Mouse (Mus musculus) MEL (cell line): Measurements from ENCODE around the gene Adarb1.

Experiments used
- CTCF ChIP-seq, 3 experiments: IDR thresholded peaks in 2 of 3; conservative IDR thresholded peaks in 1 of 3; 2 replicates each; pipeline ENCODE4 v1.5.1; 2011 to 2012; ENCODE audit warnings: low read length in 3 of 3, low read depth in 2 of 3, mild to moderate bottlenecking in 2 of 3, improper control_type of control experiment in 1 of 3, inconsistent platforms in 1 of 3, mixed read lengths in 1 of 3, moderate library complexity in 1 of 3; ENCODE audit not compliant: control insufficient read depth in 1 of 3, insufficient read depth in 1 of 3, poor library complexity in 1 of 3, severe bottlenecking in 1 of 3
- E2F4 ChIP-seq: IDR thresholded peaks from 2 replicates; pipeline ENCODE4 v1.6.1; 2011; ENCODE audit warnings: low read depth, low read length, improper control_type of control experiment, borderline replicate concordance
- EP300 ChIP-seq, 2 experiments: IDR thresholded peaks; 2 replicates each; pipeline ENCODE4 v1.6.1; 2011; ENCODE audit warnings: improper control_type of control experiment in 2 of 2, low read length in 2 of 2, low read depth in 1 of 2, mild to moderate bottlenecking in 1 of 2
- GABPA ChIP-seq: IDR thresholded peaks from 2 replicates; pipeline ENCODE4 v1.6.1; 2012; ENCODE audit warnings: low read depth, mild to moderate bottlenecking, inconsistent platforms, low read length, improper control_type of control experiment, moderate library complexity
- GATA1 ChIP-seq: IDR thresholded peaks from 2 replicates; pipeline ENCODE4 v1.6.1; 2011; ENCODE audit warnings: low read depth, low read length, improper control_type of control experiment
- HCFC1 ChIP-seq: IDR thresholded peaks from 2 replicates; pipeline ENCODE4 v1.6.1; 2012; ENCODE audit warnings: low read depth, mild to moderate bottlenecking, inconsistent platforms, low read length, improper control_type of control experiment, moderate library complexity
- JUND ChIP-seq: IDR thresholded peaks from 2 replicates; pipeline ENCODE4 v1.6.1; 2011; ENCODE audit warnings: low read depth, mild to moderate bottlenecking, improper control_type of control experiment, low read length
- MAFK ChIP-seq: IDR thresholded peaks from 2 replicates; pipeline ENCODE4 v1.6.1; 2011; ENCODE audit warnings: low read depth, mild to moderate bottlenecking, low read length, improper control_type of control experiment, borderline replicate concordance
- NELFE ChIP-seq: IDR thresholded peaks from 2 replicates; pipeline ENCODE4 v1.6.1; 2011; ENCODE audit warnings: low read depth, low read length, improper control_type of control experiment
- POLR2AphosphoS5 ChIP-seq: IDR thresholded peaks from 2 replicates; pipeline ENCODE4 v1.6.1; 2012; ENCODE audit warnings: low read depth, borderline replicate concordance, mild to moderate bottlenecking, inconsistent platforms, low read length, moderate library complexity, mixed read lengths
- SIN3A ChIP-seq: IDR thresholded peaks from 2 replicates; pipeline ENCODE4 v1.6.1; 2012; ENCODE audit warnings: low read length, improper control_type of control experiment, inconsistent platforms
- TAL1 ChIP-seq: IDR thresholded peaks from 2 replicates; pipeline ENCODE4 v1.6.1; 2012; ENCODE audit warnings: mild to moderate bottlenecking, inconsistent platforms, low read length, moderate library complexity, mixed read lengths
- USF1 ChIP-seq: IDR thresholded peaks from 2 replicates; pipeline ENCODE4 v1.6.1; 2014; ENCODE audit warnings: low read depth, mild to moderate bottlenecking, inconsistent platforms, low read length, improper control_type of control experiment, moderate library complexity
- ZMIZ1 ChIP-seq: IDR thresholded peaks from 2 replicates; pipeline ENCODE4 v1.6.1; 2012; ENCODE audit warnings: low read depth, mild to moderate bottlenecking, inconsistent platforms, low read length, improper control_type of control experiment, moderate library complexity

GRCm38 (mm10) chr10:77434076-77434456 lies 16.0 kb upstream of the Adarb1 start:
- TF ChIP-seq HCFC1, result no peak
- no peak for TF ChIP-seq JUND
- TF ChIP-seq E2F4, result no peak
- no peak for TF ChIP-seq CTCF (IDR thresholded peaks at IDR 0.05 in 2 of 3, conservative IDR thresholded peaks at IDR 0.05 in 1 of 3; ENCODE audit: control insufficient read depth in 1 of 3, insufficient read depth in 1 of 3, low read depth in 2 of 3, low read length in 3 of 3, poor library complexity in 1 of 3, severe bottlenecking in 1 of 3)
- TF ChIP-seq GATA1, result no peak
- no peak for TF ChIP-seq SIN3A
- TF ChIP-seq POLR2AphosphoS5, result no peak
- no peak for TF ChIP-seq GABPA
- no peak for TF ChIP-seq NELFE
- no peak for TF ChIP-seq TAL1
- no peak for TF ChIP-seq USF1
- TF ChIP-seq ZMIZ1, result no peak
- no peak for TF ChIP-seq EP300 (IDR thresholded peaks at IDR 0.05; ENCODE audit: low read depth in 1 of 2, low read length in 2 of 2)
- TF ChIP-seq MAFK, result no peak
